Mouse (Mus musculus): ENCODE results near the gene Atf6.

Gene Atf6

DNA sequence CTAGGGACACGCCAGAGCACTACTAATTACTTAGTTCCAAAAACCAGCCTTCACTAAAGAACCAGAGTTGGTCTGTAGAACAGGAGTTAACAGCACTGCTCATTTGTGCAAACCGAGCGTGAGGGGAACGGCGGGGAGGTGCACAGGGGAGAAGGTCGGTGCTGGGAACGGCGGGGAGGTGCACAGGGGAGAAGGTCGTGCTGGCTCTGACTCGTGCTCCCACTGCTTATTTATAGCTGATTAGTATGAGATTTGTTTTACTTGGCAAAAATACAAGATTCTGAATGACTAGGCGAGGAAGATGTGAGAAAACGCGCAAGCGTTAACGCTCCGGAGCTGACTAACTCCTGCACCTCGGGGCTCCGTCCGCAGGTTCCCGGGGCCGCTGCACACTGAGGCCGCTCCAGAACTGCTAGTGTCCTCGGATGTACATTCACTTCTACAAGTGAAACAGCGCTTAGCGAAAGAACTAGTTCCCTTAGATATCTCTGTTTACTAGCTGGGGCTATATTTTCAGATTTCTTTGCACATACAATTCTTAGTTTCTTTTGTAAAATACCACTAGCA lies 96.1 kb downstream of the Atf6 start:
- peak in 1 of 2 experiments; percentile 23 for DNase-seq (ENCODE audit: low spot score in 2 of 2)

DNA sequence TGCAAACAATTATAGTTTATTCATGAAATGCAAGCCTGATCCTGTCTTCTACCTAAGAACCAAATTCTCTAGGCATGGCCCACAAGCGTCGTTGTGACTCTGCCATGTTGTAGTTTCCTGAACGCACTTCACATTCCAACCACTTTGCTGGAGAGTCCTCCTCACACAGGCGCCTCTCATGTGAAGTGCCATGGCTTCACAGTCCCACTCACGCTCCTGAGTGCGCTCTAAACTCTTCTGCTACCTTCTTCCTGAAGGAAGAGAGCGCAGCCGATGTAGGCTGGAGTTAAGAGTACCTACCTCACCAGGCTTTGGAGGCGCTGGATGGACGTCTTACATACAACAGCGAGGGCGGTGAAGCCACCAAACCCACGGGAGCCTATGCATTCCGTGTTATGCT lies 96.9 kb downstream of the Atf6 start:
- DNase-seq (ENCODE audit: low spot score in 2 of 2): no peak

DNA sequence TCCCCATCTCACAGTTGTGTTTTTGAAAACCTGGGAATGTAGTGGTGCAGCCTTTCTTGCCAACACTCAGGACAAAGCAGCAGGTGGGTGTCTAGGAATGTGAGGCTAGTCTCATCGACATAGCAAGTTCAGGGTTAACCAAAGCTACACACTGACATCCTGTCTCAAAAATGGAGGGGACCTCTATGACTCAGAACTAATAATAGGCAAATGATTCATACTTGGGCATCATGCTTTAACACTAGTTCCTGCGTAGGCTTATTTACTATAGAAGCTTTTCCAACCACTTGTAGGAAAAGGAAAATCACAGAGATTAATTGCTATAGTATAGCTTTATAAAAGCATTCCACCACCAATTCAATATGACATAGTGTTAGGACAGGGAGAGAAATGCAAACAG lies 100.6 kb downstream of the Atf6 start:
- DNase-seq (ENCODE audit: low spot score in 2 of 2): no peak

DNA sequence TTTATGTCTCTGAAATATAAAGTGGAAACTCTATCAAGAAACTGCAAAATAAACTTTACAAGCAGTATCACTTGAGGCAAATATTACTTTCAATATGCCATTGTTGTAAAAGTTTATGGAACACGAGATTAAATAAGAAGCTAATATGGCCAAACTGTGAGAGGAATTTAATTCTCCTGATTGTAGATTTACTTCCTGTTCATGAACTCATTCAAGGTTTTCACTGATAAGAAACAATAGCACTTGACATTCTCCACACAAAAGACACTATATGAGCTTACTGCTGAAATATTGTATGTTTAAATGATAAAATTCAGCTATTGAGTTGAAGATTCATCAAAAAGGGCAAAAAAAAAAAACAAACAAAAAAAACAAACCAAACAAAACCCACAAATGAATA lies 102.8 kb downstream of the Atf6 start:
- no peak for DNase-seq (ENCODE audit: low spot score in 2 of 2)

DNA sequence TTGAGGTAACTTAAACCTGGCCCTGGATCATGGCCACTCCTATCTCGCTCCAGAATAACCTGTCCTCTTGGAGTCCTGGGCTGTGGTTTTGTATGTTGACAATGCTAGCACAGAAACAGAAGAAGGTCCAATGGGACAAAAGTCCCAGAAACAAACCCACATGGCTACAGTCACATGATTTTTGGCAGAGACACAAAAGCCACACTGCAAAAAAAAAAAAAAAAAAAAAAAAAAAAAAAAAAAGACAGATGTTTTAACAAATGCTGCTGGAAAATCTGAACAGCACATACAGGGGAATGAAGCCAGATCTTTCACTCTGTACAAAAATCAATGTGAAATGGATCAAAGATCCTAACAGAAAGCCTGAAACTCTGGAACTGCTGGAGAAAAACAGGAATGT lies 105.9 kb downstream of the Atf6 start:
- no peak for DNase-seq (ENCODE audit: low spot score in 2 of 2)

DNA sequence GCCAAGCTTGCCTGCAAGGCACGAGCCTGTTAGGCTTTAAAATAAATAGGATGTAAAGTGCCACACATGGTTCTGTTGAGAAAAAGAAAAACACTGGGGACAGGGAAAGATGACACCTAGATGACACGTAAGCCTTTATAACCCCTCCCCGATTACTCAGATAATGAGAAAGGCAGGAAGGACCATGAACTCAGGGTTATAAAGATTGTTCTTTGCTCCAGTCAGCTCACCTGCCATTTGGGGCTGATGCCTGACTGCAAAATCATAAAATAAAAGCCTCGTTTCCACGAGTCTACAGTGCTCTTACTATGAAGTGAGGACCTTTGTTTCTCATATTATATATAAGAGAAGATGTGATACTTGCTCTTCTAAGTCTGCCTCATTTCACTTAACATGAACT lies 114.0 kb downstream of the Atf6 start:
- no peak for DNase-seq (ENCODE audit: low spot score in 2 of 2)

DNA sequence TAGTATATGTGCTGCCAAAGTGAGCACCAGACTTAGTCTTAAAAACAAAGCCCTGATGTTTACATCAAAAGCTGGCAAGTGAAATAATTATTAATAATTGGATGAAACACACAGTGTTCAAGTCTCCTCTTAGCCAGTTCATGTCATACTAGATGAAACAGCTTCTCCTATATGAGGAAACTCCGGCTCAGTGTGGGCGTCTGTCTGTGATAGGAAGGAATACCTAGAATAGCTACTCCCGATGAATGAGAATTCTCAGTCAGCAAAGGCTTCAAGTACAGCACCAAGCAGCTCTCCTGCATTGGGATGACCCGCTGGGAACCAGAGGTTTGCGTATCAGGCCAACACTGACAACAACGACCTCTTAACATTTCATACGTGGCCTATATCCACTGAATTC lies 115.8 kb downstream of the Atf6 start:
- DNase-seq (ENCODE audit: low spot score in 2 of 2): peak in 1 of 2 experiments; percentile 39

DNA sequence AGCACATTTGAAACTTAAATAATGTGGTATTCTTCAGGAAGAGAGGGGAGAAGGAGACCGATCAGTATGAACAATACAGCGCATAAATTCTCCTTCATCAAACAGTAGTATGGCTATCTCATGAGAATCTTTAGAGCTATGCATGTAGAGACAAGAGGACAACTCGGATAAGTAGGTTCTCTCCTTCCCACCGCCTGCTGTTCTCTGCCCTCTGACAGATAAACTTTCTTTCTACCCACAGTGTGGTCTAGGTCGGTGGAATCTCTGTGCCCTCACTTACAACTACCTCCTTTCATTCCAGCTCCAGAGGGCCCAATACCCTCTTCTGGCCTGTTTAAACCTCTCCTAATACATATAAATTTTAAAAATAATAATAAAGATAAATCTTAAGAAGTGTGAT lies 121.0 kb downstream of the Atf6 start:
- DNase-seq (ENCODE audit: low spot score in 2 of 2): no peak

DNA sequence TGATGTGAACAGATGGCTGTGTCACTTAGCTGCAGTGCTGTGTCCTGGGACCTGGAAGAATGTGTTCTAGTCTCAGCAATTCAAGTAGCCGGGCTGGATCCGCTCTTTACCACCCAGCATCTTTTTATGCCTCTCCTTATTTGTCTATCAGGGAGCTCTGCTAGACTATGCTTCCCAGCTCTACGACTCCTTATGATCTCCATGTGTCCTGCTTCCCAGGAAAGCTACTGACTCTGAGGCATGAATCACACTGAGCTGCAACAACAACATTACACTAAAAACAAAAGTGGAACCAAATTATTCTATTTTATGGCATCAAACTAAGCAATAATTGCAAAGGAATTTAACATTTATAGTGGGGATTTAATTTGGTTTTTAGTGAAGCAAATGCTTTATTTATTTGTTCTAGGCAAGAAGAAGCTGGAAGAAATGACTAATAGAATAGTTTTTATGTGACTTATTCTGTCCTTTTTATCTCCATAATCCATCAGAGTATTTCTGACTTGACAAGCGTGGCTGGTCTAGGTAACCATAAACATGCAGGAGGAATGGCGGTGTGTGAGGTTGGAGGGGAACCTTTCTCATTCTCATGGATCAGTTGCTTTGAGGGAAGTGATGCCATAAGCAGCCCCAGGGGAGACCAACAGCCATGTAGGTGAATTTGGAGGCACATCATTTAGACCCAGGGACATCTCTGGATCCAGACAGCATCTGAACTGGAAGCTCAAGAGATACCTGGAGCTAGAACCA lies 125.9 kb downstream of the Atf6 start:
- DNase-seq (ENCODE audit: low spot score in 2 of 2): no peak

DNA sequence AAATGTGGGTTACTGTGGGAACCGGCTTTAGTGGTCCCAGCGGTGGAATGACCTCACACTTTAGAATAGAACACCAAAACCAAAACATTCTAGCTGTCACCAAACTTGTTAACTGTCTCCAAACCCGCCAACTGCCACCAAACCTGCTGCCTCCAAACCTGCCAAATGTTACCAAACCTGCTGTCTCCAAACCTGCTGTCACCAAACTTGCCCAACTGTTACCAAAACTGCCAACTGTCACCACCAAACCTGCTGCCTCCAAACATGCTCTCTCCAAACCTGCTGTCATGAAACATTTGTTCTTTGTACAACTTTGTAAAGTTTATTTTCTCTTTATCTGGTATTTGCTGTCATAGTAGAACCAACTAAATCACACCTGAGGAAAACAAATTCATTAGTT lies 132.7 kb downstream of the Atf6 start:
- DNase-seq (ENCODE audit: low spot score in 2 of 2): no peak

DNA sequence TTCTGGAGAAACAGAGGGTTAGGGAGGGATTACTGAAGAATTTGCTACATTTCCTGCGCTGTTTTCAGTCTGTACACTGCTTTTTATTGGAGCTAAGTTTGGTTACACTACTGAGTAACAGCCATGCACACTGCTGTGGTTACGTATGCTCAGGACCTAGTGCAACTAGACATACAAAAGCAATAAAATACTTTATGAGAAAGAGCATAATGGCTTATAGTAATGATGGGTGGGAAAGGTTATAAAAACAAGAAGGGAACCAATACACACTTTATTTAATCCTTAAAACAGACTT lies 135.0 kb downstream of the Atf6 start:
- DNase-seq (ENCODE audit: low spot score in 2 of 2): no peak

DNA sequence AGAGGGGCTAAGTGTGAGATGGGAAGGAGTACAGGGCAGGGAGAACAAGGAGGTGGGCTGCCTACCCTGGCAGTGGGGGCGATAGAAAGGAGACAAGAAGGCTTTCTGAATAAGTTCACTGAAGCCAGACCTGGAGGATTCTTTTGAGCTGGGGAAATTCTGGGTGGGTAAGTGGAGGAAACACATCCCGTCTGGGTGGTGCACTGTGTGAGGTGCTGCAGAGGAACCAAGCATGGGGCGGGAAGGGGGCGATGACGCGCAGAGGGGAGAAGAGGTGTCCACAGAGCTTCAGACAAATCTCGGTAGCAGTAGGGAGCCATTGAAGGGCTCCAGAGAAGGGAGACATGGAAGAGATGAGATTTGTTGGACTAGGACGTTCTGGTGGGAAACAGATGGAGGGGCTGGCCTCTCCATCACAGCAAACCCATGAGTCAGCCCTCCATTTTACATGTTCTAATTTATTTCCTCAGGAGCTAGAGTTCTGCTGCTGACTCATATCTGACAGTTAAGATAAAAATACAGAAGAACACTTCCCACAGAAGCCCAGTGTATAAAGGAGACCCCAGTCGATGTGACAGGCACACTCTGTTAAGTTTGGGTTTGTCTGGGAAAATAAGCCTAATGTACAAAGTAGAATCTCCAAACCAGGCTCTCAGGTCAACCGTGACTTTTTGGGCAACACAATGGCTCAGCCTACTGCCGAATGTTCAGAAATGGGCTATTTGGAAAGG lies 135.5 kb downstream of the Atf6 start:
- peak; percentile 35 to 40 for DNase-seq (ENCODE audit: low spot score in 2 of 2)

DNA sequence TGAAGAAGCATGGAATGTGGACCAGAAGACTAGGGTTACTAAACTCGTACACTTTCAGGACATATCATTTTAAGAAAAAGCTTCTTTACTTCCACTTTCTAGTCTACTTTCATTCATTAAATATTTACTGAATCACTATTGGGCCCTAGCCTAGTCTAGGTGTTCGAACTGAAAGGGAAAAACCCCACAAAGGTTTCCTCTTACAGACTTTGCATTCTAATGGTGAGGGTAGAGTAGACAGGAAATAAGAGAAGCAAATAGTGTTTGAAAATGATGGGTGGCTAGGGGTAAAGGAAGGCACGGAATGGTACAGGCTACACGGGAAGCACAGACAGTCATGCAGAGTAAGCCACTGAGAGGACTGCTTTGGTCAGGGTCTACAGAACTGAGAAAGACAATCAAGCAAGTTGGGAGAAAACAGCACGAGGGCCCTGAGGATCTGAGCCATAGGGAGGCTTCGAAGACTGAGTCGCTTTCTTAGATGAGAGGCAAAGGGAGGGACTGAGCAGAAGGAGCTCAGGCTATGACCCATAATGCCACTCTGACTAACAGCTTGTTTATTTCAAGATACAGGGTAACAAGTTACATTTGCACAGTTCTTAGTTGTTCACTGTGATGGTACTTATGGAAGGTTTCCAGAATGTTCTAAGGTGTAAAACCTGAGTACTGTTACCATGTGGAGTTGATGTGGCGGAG lies 138.2 kb downstream of the Atf6 start:
- no peak for DNase-seq (ENCODE audit: low spot score in 2 of 2)

DNA sequence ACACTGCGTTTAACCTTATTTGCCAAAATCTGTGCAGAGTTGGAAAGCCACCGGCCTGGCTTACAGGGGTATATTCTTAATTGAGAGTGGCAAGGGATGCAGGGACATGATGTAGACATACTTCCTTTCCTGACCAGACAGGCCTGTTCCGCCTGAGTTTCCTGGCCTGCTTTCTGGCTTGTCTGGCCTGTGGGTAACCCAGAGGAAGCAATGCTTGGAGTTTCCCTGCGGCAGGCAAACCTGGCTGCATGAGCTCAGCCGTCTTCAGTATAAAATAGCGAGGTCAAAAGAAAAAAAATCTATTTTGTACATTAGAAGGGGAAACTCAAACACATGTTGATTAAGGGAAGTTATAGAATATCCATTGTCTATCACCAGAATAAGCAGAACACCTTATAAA lies 139.0 kb downstream of the Atf6 start:
- no peak for DNase-seq (ENCODE audit: low spot score in 2 of 2)

DNA sequence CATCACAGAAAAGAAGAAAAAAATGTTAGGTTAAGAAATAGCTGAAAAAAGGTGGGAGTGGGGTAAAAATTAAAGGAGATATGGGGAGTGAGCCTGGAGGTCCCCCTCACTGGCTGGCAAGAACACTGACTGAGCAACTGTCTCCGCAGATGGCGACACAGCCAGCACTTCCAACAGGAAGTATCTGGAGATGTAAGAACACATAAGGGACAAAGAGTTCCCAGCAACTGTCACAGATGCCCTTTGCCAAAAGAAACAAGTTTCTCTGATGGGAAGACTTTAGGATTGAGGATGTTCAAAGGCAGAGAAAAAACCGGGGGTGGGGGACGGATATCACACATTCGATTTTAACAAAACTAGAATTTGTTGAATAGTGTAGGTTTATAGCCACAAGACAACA lies 146.0 kb downstream of the Atf6 start:
- DNase-seq (ENCODE audit: low spot score in 2 of 2): no peak

DNA sequence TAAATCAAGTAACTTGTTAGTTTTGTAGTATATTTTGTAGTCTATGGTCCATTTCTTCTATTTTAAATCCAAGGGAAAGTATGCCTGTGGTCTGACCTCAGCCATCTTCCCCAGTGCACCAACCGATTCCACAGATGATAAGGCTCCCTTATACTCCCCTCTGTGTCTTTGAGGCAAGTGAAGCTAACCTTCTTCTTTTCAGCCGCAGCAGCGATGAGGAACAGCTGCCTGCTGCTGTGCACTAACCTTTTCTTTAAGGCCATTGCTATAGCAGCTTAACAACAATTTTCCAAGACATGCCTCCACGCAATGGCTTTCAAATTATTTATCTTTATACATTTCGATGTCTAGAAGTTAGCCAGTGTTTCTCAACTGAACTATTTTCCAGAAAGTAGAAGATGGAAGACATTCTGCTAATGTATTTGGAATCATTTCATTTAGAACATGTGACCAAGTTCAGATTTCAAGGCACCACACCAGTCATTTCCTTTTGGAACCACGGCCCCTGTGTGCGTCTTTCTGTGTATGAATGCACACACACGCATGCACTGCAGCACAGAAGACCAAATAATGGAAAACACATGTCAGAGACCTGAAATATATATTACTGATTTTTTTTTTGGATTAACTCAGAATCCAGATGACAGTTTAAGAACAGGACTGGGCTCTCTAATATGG lies 149.3 kb downstream of the Atf6 start:
- no peak for DNase-seq (ENCODE audit: low spot score in 2 of 2)

DNA sequence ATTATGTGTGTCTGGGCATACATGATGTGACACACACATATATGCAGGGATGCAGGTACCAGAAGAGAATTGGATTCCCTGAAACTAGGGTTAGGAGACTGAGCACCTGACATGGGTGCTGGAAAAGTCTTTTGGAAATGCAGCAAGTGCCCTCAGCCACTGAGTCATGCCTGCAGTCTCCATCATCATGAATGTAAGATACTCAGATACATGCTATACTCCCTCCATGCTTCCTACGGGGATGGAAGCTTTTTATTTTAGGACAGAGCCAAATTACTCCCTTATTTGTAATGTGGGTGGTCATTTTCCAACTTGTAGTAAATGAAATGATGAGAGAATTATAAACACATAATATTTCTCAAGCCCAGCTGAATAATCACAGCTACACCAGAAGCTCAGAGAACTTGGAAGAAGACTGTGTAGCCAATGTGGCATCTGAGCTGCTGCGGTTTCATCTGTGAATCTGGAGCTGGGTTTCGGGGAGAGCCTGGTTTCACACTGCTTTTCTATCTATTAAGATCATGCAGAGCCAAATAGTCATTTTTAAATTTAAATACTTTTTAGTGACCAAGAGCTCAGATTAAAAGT lies 150.2 kb downstream of the Atf6 start:
- no peak for DNase-seq (ENCODE audit: low spot score in 2 of 2)

DNA sequence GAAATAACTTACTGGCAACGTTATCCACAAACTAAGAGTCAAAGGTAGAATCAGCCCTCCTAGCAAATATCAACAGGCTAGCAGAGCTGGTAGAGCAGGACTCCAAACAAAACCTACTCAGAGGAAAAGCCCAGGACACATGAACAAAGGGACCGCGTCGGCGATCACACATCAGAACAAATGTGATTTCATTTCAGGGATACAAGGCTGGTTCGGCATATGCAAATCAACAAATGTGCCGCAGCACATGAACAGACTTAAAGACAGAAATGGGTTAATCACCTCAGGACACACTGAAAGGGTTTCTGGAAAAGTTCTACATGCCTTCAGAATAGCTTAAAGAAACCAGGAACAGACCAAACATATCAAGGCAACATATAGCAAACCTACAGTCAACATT lies 155.8 kb downstream of the Atf6 start:
- DNase-seq (ENCODE audit: low spot score in 2 of 2): no peak

DNA sequence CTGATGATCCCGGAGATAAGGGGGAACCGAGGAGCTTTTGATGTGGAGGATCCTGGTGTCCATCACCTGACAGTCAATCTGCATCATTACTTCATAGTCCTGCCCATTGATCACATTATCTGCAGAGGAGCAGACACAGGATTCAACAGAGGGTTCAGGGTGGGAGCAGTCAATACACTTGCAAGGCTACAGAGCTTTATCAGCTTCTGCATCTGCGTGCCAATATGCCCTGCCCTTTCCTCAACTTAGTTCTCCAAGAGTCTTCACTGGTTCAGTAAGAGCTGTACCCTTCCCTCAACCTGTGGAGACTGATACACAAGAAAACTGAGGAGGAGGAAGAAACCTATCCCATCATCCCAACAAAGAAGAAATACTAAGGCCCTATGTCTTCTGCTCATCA lies 157.6 kb downstream of the Atf6 start:
- no peak for DNase-seq (ENCODE audit: low spot score in 2 of 2)

DNA sequence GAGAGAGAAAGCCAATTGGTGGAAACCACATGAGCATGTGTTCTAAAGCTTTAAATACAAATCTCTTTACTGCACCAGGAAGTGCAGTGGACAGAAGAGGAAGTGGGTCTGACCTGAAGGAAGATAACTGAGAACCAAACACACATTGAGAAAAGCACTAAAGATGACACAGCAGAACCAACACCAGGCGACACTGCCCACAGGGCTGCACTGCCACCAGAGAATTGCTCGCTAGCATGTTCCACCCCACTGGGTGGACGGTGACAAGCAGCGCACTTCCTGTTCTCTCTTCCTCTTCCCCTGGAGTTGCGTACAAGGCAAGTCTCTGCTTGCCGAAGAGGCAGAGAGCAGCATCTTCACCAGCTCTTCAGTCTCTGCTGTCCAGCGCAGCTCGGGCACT lies 158.1 kb downstream of the Atf6 start:
- DNase-seq (ENCODE audit: low spot score in 2 of 2): no peak

DNA sequence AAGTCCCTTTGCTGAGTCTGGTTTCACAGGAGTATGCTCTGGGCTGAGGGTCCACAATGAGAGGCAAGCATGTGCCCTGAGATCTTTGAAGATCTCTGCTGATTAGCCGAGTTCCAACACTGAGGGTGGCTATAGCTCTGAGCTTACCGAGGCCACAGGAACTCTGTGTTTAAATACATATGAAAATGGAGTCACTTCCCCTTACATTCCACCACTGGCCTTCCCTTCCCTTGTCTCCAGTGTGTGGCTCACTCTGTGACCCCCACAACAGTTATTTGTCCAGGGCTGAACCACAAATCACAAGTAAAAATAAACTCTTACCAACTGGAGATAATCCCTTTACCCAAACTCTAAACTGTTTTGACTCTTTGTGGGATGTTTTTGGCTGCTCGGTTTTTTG lies 158.5 kb downstream of the Atf6 start:
- no peak for DNase-seq (ENCODE audit: low spot score in 2 of 2)

DNA sequence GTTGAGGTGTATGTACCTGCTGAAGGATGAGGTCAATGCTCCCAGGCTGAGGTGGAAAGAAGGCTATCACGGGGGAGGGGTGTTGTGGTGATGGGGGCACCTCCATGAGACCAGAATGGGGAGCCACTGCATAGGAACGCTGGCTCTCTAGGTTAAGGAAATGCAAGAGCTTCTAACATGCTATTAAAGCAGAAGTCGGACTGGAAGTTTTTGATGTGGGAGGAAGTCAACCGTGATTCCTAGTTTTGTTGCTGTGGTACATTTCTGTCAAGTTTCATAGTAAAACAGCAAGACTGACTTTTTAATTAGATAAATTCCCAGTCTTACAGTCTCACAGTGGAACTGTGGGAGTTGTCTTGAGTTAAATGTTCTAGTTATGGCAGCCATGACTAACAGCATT lies 161.5 kb downstream of the Atf6 start:
- DNase-seq (ENCODE audit: low spot score in 2 of 2): no peak

All from right cerebral cortex, adult 2 months (tissue).